Mouse (Mus musculus): ENCODE data around the gene Cd79b.
A peak's percentile ranks its signal among the peaks of the same experiment; 100 is the strongest.

GRCm38 (mm10) chr11:106272644-106273310, 41.8 kb downstream of the Cd79b start, which contains the start of gene Smarcd2:
- TF ChIP-seq POLR2A (IDR thresholded peaks at IDR 0.05; ENCODE audit: borderline replicate concordance, low read depth, low read length) (0 out of 2 replicates have a peak, but pooled peaks have one; percentile 46), CTCF (IDR thresholded peaks at IDR 0.05; ENCODE audit: low read depth, low read length) (no peak)
